Mouse (Mus musculus) megakaryocyte progenitor cell, adult 5-6 weeks (primary cell): ENCODE data around the gene Hs2st1. TPM values are rescaled to one million over a fixed set of nuclear protein-coding genes. Genes with fewer than 3 reads are reported as not detected.

Experiments used
- ATAC-seq: replicated peaks from 2 replicates; pipeline ENCODE4 v1.8.0; 2016; ENCODE audit warnings: mild to moderate bottlenecking, moderate TSS enrichment, inconsistent platforms; ENCODE audit not compliant: poor library complexity
- total RNA-seq, 2 experiments: library from RNA; stranded (forward) in 1 of 2; stranded (reverse) in 1 of 2; fragments of 157-497, 149-512 nt in 1 of 2; fragments of 200-1000 nt in 1 of 2; gene quantifications; 2 replicates each; pipeline versions ENCODE4 v1.2.3 to v1.2.4; 2015 to 2017

Hs2st1 gene
- total RNA-seq, 2 experiments from 2014 or later: 11.8 to 15.7 TPM

DNA sequence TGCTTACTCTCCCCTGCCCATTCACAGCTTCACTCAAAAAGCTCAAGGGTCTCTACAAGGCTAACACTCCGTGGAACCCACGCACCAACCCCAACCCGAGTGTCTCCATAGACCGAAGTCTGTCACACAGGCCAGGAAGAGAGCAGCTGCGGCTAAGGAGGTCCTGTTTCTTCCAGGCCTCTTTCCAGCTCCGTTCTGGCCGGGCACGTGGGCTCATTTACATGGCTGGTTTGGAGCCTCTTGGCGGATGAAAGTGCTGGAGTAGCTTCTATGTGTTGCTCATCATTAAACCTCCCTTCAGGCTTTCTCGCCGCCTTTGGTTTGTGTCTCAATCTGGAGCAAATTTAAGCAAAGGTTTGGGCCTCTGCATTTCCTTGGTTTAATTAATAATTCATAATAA, 164.7 kb downstream of the Hs2st1 start:
- no peak for ATAC-seq

DNA sequence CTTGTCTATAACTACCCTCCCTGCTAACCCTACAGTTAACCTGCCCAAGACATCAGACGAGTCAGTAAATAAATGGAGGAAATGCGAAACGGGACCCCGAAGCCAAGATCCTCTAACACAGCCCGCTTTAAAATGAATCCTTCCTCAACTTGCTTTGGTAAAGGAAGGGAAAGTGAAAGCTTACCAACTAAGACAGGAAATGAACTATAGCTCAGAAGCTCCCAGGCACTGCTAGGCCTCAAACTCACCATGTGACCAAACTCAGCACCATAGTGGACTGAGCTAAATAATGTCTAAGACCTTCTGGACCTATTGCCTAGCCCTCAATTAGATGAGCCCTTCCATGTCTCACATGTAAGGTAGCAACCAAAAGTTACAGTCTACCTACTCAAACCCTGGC, 168.7 kb downstream of the Hs2st1 start:
- ATAC-seq: peak; percentile 38

DNA sequence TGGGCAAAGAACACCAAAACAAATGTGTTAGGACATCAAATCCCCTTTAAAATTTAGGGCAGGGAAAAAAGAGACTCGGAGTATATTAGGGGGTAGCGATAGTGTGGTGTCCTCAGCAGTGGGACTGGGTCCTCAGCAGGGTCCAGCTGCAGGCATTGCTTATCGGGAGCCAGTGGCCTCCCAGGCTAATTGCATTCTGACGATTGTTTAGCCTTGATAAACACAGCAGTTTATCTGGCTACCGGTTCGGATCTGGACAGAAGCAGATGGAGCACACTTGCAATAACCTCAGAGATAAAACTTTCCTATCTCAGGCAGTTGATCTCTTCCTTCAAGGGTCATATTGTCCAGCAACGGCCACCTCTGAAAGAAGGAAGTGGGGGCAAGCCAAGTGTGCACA, 169.1 kb downstream of the Hs2st1 start:
- peak; percentile 11 for ATAC-seq

DNA sequence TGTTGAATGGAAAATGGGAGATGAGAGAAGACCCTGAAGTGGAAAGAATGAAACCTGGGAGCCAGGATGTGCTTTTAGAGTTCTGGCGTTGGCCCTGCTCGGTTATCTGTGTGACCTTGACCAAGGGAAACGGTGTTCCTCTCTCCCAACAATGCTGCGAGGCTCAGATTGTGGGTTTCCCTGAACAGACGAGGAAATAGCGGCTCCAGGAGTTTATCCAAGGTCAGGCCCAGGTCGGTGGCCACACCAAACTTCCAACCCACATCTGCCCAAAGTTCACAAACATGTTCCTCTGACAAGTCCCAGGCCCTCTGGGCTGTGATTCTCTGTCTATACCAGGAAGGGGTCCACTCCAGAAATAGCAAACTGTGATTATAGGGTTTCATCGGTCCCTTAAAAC, 169.6 kb downstream of the Hs2st1 start:
- ATAC-seq: no peak

DNA sequence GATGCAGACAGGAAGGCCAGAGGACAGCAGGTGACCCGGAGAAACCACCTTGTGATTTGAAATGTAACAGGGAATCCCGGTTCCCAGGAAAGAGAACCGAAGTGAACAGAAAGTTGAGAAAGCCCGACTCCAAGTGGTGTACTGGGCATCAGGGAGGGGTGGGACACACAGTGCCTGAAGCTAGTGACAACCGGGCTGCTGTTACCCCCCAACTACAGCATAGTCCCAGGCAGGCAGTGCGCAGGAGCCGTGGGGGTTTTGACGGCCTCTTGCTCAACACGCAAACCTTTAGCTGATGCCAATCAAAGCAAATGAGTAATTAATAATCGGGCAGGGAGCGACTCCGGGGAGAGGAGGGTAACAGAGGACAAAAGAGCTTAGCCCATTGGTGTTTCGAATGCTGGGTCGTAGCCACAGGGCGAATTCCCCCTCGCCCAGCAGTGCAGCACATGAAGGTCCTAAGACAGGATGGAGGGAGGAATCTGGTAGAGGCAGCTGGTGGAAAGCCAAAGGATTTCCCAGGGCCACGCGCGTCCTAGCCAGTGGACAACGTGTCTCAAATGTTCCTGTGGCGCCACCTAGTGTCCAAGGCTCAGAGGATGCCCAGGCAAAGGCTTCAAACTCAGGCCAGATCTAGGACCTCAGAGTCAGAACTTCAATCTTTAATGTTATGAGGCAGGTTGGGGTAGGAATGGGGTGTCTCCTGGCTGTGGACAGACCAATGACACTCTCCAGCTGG, 170.5 kb downstream of the Hs2st1 start:
- peak; percentile 85 for ATAC-seq

DNA sequence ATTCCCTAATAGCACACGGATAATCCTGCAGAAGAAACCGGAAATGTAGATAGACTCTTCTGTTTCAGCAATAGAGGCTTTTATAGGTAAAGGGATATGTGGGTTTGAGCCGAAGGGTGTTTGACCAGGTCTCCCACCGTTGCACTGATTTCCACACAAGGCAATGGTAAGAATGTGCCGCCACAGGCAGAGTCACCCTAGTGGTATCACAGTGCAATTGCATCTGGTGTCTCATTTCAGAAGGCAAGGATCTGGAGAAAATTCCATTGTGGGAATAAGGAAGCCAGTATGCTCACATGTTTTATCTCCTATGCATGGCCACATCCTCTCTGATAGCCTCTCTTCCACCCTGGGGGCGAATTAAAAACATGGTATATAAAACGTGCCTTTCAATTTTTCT, 171.8 kb downstream of the Hs2st1 start:
- no peak for ATAC-seq

DNA sequence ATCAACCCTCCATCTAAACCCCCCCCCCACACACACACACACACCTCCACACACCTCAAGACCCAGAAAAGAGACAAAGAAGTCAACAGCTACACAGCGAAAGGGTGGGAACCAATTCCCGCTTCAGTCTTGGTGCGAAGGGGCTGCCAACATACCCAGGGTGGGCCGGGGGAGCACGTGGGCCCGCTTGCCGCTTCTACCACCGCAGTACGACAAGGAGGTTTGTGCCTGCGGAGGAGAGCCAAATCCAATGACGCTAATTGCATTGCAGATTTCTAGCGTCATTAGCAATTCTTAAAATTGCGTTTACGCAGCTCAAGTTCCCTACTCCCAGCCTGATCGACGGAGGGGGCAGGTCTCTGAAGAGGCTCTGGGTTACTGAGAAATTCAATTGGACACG, 173.5 kb downstream of the Hs2st1 start:
- ATAC-seq: no peak

DNA sequence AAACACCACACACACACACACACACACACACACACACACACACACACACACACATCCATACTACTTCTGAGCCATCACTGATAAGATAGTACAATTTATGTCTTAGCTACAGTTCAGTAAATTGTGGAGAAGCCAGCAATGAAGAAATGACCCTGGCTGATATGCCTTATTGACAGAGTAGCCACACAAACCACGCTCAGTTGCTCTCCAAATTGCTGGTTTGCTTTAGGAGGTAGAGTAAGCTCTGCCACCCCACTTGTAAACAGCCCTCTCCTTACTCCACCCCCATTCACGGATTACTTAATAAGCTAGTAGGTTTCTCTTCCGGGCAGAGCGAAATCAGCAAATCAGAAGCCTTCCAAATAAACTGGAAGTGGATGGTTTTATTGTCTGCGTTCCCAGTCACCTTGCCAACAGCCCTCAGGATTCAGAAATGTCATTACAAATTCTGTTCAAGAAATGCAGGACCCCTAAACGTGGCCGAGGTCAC, 175.5 kb downstream of the Hs2st1 start:
- peak; percentile 54 for ATAC-seq

DNA sequence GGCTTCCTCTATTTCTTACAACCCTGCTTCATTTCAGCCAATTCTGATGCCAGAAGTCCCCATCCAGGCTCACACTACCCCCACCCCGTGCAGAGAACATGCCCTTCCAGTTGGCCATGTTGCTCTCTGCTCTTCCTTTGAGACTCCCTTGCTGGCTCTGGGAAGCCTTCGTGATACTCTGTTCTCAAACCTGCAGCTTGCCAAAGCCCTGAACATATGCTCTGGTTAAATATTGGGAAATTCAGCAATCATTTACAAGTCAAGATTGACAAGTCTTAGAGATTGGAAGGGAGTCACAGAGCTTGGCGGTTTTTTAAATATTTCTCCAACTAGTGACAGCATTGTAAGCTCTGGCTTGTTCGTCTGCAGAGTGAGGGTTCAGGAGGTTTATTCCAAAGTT, 183.5 kb downstream of the Hs2st1 start:
- ATAC-seq: no peak

DNA sequence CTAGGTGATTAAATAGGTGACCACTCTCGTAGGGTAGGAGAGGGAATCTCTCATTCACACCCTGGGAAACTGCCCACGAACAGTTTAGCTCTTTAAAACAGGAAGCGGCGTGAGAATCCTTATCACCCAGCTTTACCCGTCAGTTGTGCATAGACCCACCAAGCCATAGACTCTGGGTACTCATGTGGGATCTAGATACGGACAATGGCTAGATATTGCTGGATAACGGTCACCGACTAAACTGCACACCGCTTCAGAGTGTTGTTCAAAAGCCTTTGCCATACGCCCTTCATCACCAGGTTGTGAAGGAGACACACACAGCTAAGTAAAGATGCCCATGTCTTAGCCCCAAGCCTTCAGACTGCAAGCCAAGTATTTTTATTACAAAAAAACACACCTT, 185.3 kb downstream of the Hs2st1 start:
- no peak for ATAC-seq

DNA sequence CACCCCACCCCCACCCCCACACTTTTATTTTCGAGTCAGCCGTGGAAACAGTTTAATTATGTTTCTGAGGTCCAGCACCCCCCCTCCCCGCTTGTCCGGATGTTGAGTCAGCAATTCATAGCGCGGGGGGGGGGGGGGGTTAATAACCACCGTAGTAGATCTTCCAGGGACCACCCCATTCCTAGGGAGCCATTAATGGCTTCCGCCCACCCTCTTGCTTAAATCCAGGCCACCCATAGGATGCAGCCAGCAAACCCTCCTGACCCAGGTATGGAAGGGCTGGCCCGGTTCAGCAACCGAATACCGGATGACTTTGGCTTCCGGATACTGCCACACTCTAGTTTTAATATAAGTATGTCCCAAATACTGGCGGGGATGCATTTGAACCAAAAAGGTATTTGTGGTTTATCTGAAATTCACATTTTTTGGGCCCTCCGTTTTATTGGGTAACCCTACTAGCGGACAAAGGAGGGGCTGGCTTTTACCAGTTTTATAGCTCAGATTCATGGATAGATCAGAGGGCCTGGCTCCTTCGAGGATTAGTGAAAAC, 188.5 kb downstream of the Hs2st1 start:
- ATAC-seq: peak; percentile 17

DNA sequence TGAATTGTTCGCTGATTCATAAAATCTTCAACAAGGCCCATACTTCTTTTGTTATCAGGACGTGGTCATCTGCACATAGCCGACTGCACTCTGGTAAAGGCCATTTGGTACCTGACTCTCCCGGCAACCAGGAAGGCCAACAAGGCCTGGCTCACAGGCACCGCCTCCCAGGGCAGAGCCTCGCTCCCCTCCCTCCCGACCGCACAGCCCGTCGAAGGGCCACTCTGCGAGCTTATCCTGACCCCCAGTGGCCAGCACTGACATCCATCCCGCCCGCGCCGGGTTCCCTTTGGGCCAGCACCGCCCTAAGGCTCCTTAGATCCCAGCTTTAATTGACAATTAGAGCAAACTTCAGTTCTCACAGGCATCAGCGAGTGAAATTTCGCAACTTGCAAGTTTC, 189.1 kb downstream of the Hs2st1 start:
- peak; percentile 84 for ATAC-seq

DNA sequence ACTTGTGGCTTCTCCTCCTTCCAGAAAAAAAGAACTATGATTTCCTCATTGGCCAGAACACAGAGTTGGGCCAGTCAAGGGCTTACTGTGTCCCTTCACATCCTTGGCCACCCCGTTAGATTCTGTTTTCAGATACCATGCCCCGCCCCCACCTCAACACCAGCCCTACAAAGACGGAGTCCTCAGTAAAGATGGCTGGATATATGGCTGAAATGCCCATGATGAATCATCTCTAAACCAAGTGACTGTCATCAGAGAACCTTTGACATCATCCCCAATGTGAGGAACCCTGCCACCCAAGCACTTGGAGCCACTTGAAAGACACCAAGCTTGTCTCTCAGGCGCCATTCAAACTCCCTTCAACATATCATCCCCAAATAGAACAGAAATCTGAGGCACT, 190.2 kb downstream of the Hs2st1 start:
- no peak for ATAC-seq

Other genes starting within 250 kb of the Hs2st1 start
- 542 and 574 TPM in 2 replicates for gene Selenof, start 123 bp upstream of the Hs2st1 start, total RNA-seq (2015)
- gene Selenof, start 123 bp upstream of the Hs2st1 start, total RNA-seq (2017): 723 and 819 TPM in 2 replicates
- 54.3 and 70.0 TPM in 2 replicates for gene Sh3glb1, start 150.2 kb upstream of the Hs2st1 start, total RNA-seq (2015)
- gene Sh3glb1, start 150.2 kb upstream of the Hs2st1 start, total RNA-seq (2017): 25.5 and 30.3 TPM in 2 replicates
- 1.7 and 2.0 TPM in 2 replicates for gene Clca3a1, start 190.8 kb upstream of the Hs2st1 start, total RNA-seq (2015)
- gene Clca3a1, start 190.8 kb upstream of the Hs2st1 start, total RNA-seq (2017): 0.92 and 2.3 TPM in 2 replicates
- not detected in 2 replicates for gene Clca3a2, start 249.3 kb upstream of the Hs2st1 start, total RNA-seq (2015)
- gene Clca3a2, start 249.3 kb upstream of the Hs2st1 start, total RNA-seq (2017): not detected in 2 replicates